Mouse (Mus musculus) left cerebral cortex, postnatal 36 days (tissue): ENCODE data around the gene Olfr619. TPM values are rescaled to one million over a fixed set of nuclear protein-coding genes. Genes with fewer than 3 reads are reported as not detected.

ENCODE experiments used
- DNase-seq, 2 experiments: peaks; one replicate each; pipeline ENCODE4 v3.0.0; 2021 to 2022; ENCODE audit warnings: low spot score in 2 of 2, mixed read lengths in 1 of 2
- intact Hi-C: fragments of 180-260 bp; cut with DNase I; formaldehyde crosslinking; loops from one replicate; pipeline ENCODE4 v1.15.1; 2025
- microRNA-seq: library from miRNA; unstranded; fragments of <30 nt; microRNA quantifications from one replicate; pipeline ENCODE4 v1.2.0, GENCODE M21; 2022
- total RNA-seq, 2 experiments: library from RNA; stranded (reverse); gene quantifications; 2 replicates each; pipeline ENCODE4 v1.2.3; 2021

Olfr619 gene
- not detected for total RNA-seq

DNA sequence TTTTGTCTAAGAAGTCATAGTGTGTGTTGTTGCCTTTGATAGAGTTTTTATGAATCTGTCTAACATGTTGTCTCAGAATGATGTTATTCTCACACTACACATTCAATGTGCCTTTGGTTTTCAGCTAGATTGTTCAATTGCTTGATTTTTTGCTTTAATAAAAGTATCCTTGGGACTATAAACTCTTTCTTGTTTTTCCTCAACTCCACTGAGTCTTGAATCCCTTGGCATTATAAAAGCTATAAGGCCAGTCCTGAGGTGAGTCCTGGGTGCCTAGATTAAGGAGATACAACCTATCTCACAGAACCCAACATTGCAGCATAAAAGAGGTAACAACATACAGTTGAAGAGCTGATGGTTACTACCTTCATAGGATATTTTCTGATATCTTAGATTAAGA is at the start of gene Olfr619:
Gene Olfr619, plus strand, starts transcription at position 301 of the 400 bp plus-strand sequence.
- intact Hi-C loops: no loop called here
- DNase-seq: no peak

- intact Hi-C loops: no loop called here
- DNase-seq: no peak
These were observed 44.6 kb upstream of the Olfr619 start, which contains the start of gene Olfr615 for GRCm38 (mm10) chr7:103555779-103556178. Gene Olfr615, plus strand, starts transcription at chr7:103556079.

- DNase-seq: no peak
- intact Hi-C loops: no loop called here
These were observed 31.3 kb upstream of the Olfr619 start, which contains the start of gene Olfr616 for GRCm38 (mm10) chr7:103569043-103569442. Gene Olfr616, minus strand, starts transcription at chr7:103569143.

DNA sequence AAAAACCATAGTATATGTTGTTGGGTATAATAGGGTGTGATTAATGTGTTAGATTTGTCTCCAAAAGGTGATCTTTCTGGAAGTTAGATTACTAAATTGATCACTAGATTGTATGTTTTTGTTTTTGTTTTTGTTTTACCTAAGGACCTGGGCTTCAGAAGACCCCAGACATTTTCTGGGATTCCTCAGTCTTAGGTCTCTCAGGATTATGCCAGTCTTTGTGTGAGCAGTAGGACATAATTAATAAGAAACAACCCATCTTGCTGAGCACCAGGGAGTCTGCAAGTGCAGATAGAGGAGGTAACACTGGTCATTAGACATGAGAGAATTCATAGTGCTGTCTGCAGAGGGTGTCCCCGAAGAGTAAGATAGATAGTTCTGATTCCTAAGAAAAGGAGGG is 27.6 kb upstream of the Olfr619 start, which contains the start of gene Olfr617:
Gene Olfr617, plus strand, starts transcription at position 301 of the 400 bp plus-strand sequence.
- DNase-seq: no peak
- intact Hi-C loops: loop anchor here (5.0 kb wide), 1 partner anchor 105 kb away; no protein-coding TSS in a partner anchor

DNA sequence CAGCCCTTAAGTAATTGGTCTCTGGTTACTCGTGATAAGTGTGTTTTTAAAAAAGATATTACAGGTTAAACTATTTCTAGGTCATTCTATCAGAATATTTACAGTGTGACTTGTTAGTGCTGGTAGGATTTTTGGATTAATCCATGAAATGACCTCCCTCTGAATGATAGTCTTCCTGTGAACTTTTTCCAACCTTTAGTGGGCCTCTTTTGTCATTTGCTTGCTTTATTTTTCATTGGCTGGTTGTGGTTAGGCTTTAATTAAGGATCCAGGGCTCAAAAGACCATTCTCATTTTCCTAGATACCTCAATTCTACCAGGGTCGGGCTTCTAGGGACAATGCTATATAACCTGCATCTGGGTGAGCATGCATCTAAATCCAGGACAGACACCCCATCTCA is 10.6 kb upstream of the Olfr619 start, which contains the start of gene Olfr618:
Gene Olfr618, plus strand, starts transcription at position 301 of the 400 bp plus-strand sequence.
- intact Hi-C loops: no loop called here

DNA sequence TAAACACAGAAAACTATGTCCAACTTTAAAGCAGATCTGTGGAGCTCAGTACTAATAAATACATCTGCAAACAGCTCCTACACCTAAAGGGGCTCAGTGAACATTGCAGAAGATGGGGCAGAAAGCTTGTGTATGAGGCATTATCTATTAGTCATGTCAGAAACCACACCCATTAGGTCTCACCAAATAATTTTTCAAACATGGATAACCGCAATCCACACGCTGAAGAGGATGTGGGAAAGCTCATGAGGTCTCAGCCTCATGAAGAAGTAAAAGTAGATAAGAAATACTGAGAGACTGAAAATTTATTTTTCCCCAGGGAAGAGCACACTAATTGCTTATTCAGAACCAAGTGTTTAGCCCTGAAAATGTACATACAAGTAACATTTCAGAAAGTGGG is 7.0 kb downstream of the Olfr619 start:
- no peak for DNase-seq
- intact Hi-C loops: no loop called here

More for the DNA sequence above, 10.6 kb upstream of the Olfr619 start, which contains the start of gene Olfr618:
- DNase-seq: no peak

GRCm38 (mm10) chr7:103612434-103612833 is 12.1 kb downstream of the Olfr619 start, which contains the start of gene Olfr620:
Gene Olfr620, minus strand, starts transcription at chr7:103612534.
- DNase-seq: no peak

DNA sequence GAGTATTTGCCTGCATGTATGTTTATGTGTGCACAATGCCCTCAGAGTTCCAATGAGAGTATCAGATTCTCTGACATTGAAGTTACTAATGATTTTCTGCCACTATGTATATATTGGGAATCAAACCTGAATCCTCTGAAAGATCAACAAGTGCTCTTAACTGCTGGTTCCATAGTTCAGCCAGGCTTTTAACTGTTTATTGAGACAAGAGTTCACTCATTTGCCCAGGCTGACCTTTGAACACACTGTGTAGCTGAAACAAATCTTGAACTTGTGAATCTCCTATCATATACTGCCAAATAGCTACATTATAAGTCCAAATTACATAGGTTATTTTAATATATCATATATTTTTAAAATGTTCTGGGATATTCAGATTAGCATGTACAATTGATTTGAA is 36.4 kb downstream of the Olfr619 start:
- no peak for DNase-seq
- intact Hi-C loops: no loop called here

More at GRCm38 (mm10) chr7:103612434-103612833, 12.1 kb downstream of the Olfr619 start, which contains the start of gene Olfr620:
- intact Hi-C loops: no loop called here

- DNase-seq: no peak
- intact Hi-C loops: no loop called here
These were observed 42.2 kb downstream of the Olfr619 start, which contains the start of gene Olfr622 for GRCm38 (mm10) chr7:103642602-103643001. Gene Olfr622, minus strand, starts transcription at chr7:103642702.

DNA sequence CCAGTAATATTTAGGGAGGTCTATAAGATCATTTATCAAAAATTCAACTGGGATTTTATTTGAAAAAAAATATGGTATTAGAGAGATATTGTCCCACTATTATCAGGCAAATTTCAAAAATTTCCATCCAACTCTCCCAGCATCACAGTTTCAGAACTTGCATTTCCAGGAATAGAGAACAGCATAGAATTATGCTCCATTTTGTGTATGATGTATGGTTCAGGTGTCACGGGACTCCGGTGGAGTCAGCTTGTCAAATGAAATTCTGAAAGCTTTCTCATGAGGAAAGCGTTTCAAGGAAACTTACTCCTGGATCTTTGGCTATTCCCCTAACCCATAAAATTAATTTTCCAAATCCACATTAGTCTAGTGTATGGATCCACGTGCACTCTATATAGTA is 43.7 kb downstream of the Olfr619 start:
- no peak for DNase-seq
- intact Hi-C loops: no loop called here

Small RNAs within 50 kb of the gene (microRNA-seq; reads per million reads assigned to microRNA genes)
- gene Gm26506: not detected

Other genes starting within 250 kb of the Olfr619 start
- gene Olfr601, start 237.9 kb upstream of the Olfr619 start, total RNA-seq: not detected
- gene Olfr603, start 214.4 kb upstream of the Olfr619 start, total RNA-seq: not detected
- gene Usp17lc, start 185.5 kb upstream of the Olfr619 start, total RNA-seq: not detected
- not detected for gene Olfr605, start 155.1 kb upstream of the Olfr619 start, total RNA-seq
- not detected for gene Olfr606, start 151.5 kb upstream of the Olfr619 start, total RNA-seq
- not detected for gene Olfr607, start 136.4 kb upstream of the Olfr619 start, total RNA-seq
- gene Olfr608, start 130.7 kb upstream of the Olfr619 start, total RNA-seq: not detected
- gene Olfr609, start 102.5 kb upstream of the Olfr619 start, total RNA-seq: not detected
- not detected for gene Olfr610, start 88.5 kb upstream of the Olfr619 start, total RNA-seq
- gene Olfr611, start 79.7 kb upstream of the Olfr619 start, total RNA-seq: not detected
- gene Olfr612, start 57.9 kb upstream of the Olfr619 start, total RNA-seq: not detected
- gene Olfr613, start 52.5 kb upstream of the Olfr619 start, total RNA-seq: not detected
- gene Olfr615, start 44.5 kb upstream of the Olfr619 start, total RNA-seq: not detected
- gene Olfr616, start 31.4 kb upstream of the Olfr619 start, total RNA-seq: not detected
- not detected for gene Olfr617, start 27.5 kb upstream of the Olfr619 start, total RNA-seq
- gene Olfr618, start 10.5 kb upstream of the Olfr619 start, total RNA-seq: not detected
- not detected for gene Olfr620, start 12.0 kb downstream of the Olfr619 start, total RNA-seq
- not detected for gene Olfr622, start 42.1 kb downstream of the Olfr619 start, total RNA-seq
- gene Olfr623, start 63.1 kb downstream of the Olfr619 start, total RNA-seq: not detected
- under 1 TPM in 1 of 2 experiments, not detected in 1; 0.07 TPM for gene Olfr624, start 70.6 kb downstream of the Olfr619 start, total RNA-seq
- not detected for gene Olfr625-ps1, start 82.1 kb downstream of the Olfr619 start, total RNA-seq
- not detected for gene Olfr243, start 114.1 kb downstream of the Olfr619 start, total RNA-seq
- not detected for gene Olfr628, start 129.8 kb downstream of the Olfr619 start, total RNA-seq
- gene Olfr629, start 144.4 kb downstream of the Olfr619 start, total RNA-seq: not detected
- gene Olfr630, start 156.8 kb downstream of the Olfr619 start, total RNA-seq: not detected
- gene Olfr69, start 171.0 kb downstream of the Olfr619 start, total RNA-seq: not detected
- not detected for gene Olfr68, start 179.1 kb downstream of the Olfr619 start, total RNA-seq
- gene Olfr67, start 191.2 kb downstream of the Olfr619 start, total RNA-seq: not detected
- gene Hbb-bt, start 213.4 kb downstream of the Olfr619 start, total RNA-seq: 10 to 100 TPM; 49.8 to 50.7 TPM
- 100 to 1,000 TPM; 365 to 420 TPM for gene Hbb-bs, start 227.5 kb downstream of the Olfr619 start, total RNA-seq
- gene Hbb-bh2, start 239.9 kb downstream of the Olfr619 start, total RNA-seq: not detected
- gene Hbb-bh1, start 242.6 kb downstream of the Olfr619 start, total RNA-seq: not detected